Mouse (Mus musculus) lung, embryonic 14.5 days (tissue): ENCODE measurements around the gene Castor2. TPM values are rescaled to one million over a fixed set of nuclear protein-coding genes. Genes with fewer than 3 reads are reported as not detected.

Experiments
- ATAC-seq: fragments of 200-750 bp; cut with Nextera tagmentation; 2 replicates; pipeline ENCODE4 v1.8.0; 2017; ENCODE audit warnings: mild to moderate bottlenecking, moderate TSS enrichment, moderate library complexity; ENCODE audit not compliant: insufficient read depth
- DNase-seq: peaks from one replicate; pipeline ENCODE4 v3.0.0-alpha.2; 2015
- H3K27ac ChIP-seq: fragments of 300-500 bp; sonication (generic); 2 replicates; pipeline ENCODE4 v1.5.1; 2014; ENCODE audit warnings: low read depth, mild to moderate bottlenecking, moderate library complexity
- H3K27me3 ChIP-seq: fragments of 300-500 bp; sonication (generic); 2 replicates; pipeline ENCODE4 v1.6.1; 2014; ENCODE audit warnings: low read length, control low read depth; ENCODE audit not compliant: insufficient read depth
- H3K36me3 ChIP-seq: fragments of 300-500 bp; sonication (generic); 2 replicates; pipeline ENCODE4 v1.6.1; 2014; ENCODE audit warnings: control low read depth; ENCODE audit not compliant: insufficient read depth
- H3K4me1 ChIP-seq: fragments of 300-500 bp; sonication (generic); 2 replicates; pipeline ENCODE4 v1.6.1; 2014; ENCODE audit warnings: antibody characterized with exemption, control low read depth; ENCODE audit not compliant: insufficient read depth
- H3K4me2 ChIP-seq: fragments of 300-500 bp; sonication (generic); 2 replicates; pipeline ENCODE4 v1.6.1; 2014; ENCODE audit warnings: mild to moderate bottlenecking
- H3K4me3 ChIP-seq: fragments of 300-500 bp; sonication (generic); 2 replicates; pipeline ENCODE4 v1.5.1; 2014; ENCODE audit warnings: low read depth, low read length
- H3K9ac ChIP-seq: fragments of 300-500 bp; sonication (generic); 2 replicates; pipeline ENCODE4 v1.6.1; 2014
- H3K9me3 ChIP-seq: fragments of 300-500 bp; sonication (generic); 2 replicates; pipeline ENCODE4 v1.6.1; 2016; ENCODE audit warnings: low read depth, low read length, control low read depth
- CTCF ChIP-seq: IDR thresholded peaks from 2 replicates; pipeline ENCODE4 v1.5.1; 2016; ENCODE audit warnings: antibody characterized with exemption, low read depth
- WGBS: fragments of 180-500 bp; shearing (Covaris S2); extraction: QIAGEN DNeasy Blood & Tissue Kit; methylation state at CpG from one replicate; pipeline ENCODE4 v1.1.7; 2014; 5-methylcytosine and 5-hydroxymethylcytosine counted together
- polyA plus RNA-seq: library from polyadenylated mRNA; unstranded; fragments of >200 nt; fragmentation: Nextera tagmentation; extraction: Ambion mirVana; gene quantifications from 2 replicates; pipeline ENCODE4 v1.2.1, GENCODE M21; 2014

Castor2 gene
- polyA plus RNA-seq, 1 experiment from 2014 or later = 4.9 TPM

- DNase-seq = peak; percentile 39
Observed at GRCm38 (mm10) chr5:134101883-134102282, 2.4 kb downstream of the Castor2 start.

DNA sequence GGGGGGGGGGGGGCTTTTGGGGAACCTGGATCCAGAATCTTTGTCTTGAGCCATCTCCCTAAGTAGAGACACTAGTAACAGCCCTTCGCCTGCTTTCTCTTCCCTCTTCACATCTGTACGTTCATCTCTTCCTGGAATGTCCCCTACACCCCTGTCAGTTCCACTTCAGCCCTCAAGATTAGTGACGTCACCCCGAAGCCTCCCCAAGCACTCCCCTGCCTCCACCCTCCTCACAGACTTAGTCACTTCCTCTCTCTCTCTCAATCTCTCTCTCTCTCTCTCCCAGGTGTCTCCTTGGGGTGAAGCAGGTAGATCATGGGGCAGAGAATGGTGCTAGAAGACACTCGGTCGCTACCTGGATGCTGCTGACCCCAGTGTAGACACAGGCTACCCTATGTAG is 3.2 kb downstream of the Castor2 start:
- WGBS = 43% methylated on average over 6 of the region's 6 CpGs
- no peak overlapping the region for H3K4me2 ChIP-seq
- no peak for DNase-seq

More at GRCm38 (mm10) chr5:134101883-134102282, 2.4 kb downstream of the Castor2 start:
- H3K4me1 ChIP-seq = no peaks in the 10 kb centered on the region; the same call in 1 of the 2 replicates
- H3K36me3 ChIP-seq = no peaks in the 10 kb centered on the region
- no peak for TF ChIP-seq CTCF
- H3K9ac ChIP-seq = no peak overlapping the region
- no peak overlapping the region for H3K27ac ChIP-seq
- H3K9me3 ChIP-seq = no peaks in the 10 kb centered on the region
- ATAC-seq = no peak
- no peak overlapping the region for H3K4me3 ChIP-seq
- H3K4me2 ChIP-seq = no peak overlapping the region
- no peaks in the 10 kb centered on the region for H3K27me3 ChIP-seq
- WGBS = 29% methylated on average over 5 of the region's 5 CpGs

GRCm38 (mm10) chr5:134105829-134106228 is 6.3 kb downstream of the Castor2 start:
- no peak for TF ChIP-seq CTCF
- H3K27me3 ChIP-seq = no peaks in the 10 kb centered on the region
- H3K4me3 ChIP-seq = no peak overlapping the region
- no peaks in the 10 kb centered on the region; the same call in 1 of the 2 replicates for H3K4me1 ChIP-seq
- ATAC-seq (peak; percentile 45; the same call in 1 of the 2 replicates), DNase-seq (peak; percentile 52)
- H3K9me3 ChIP-seq = no peaks in the 10 kb centered on the region
- no peak overlapping the region for H3K27ac ChIP-seq
- H3K4me2 ChIP-seq = no peak overlapping the region
- no peaks in the 10 kb centered on the region for H3K36me3 ChIP-seq
- H3K9ac ChIP-seq = no peak overlapping the region
- 63% methylated on average over 8 of the region's 8 CpGs for WGBS

More for the DNA sequence above, 3.2 kb downstream of the Castor2 start:
- no peaks in the 10 kb centered on the region for H3K27me3 ChIP-seq
- no peaks in the 10 kb centered on the region for H3K9me3 ChIP-seq
- no peak overlapping the region for H3K27ac ChIP-seq
- H3K4me3 ChIP-seq = no peak overlapping the region
- H3K9ac ChIP-seq = no peak overlapping the region
- ATAC-seq = no peak
- no peaks in the 10 kb centered on the region; the same call in 1 of the 2 replicates for H3K4me1 ChIP-seq
- no peaks in the 10 kb centered on the region for H3K36me3 ChIP-seq
- TF ChIP-seq CTCF = no peak

- Histone ChIP-seq H3K4me3 (no peak overlapping the region), H3K36me3 (no peaks in the 10 kb centered on the region), H3K9me3 (no peaks in the 10 kb centered on the region), H3K4me2 (no peak overlapping the region), H3K27me3 (no peaks in the 10 kb centered on the region), H3K27ac (no peak overlapping the region), H3K9ac (no peak overlapping the region), H3K4me1 (peaks cover 4% of the 10 kb centered on the region; the same call in 1 of the 2 replicates)
- WGBS = 74% methylated on average over 5 of the region's 5 CpGs
- no peak for DNase-seq
- TF ChIP-seq CTCF = no peak
- no peak for ATAC-seq
Observed at GRCm38 (mm10) chr5:134114981-134115380, 15.5 kb downstream of the Castor2 start.

GRCm38 (mm10) chr5:134115639-134116259 is 16.2 kb downstream of the Castor2 start:
- Histone ChIP-seq H3K9me3 (no peaks in the 10 kb centered on the region), H3K27me3 (no peaks in the 10 kb centered on the region), H3K36me3 (no peaks in the 10 kb centered on the region), H3K4me2 (no peak overlapping the region), H3K4me3 (no peak overlapping the region), H3K4me1 (peaks cover 4% of the 10 kb centered on the region; the same call in 1 of the 2 replicates), H3K27ac (no peak overlapping the region), H3K9ac (no peak overlapping the region)
- TF ChIP-seq CTCF = no peak
- no peak for DNase-seq
- ATAC-seq = no peak
- 87% methylated on average over 7 of the region's 7 CpGs for WGBS

DNA sequence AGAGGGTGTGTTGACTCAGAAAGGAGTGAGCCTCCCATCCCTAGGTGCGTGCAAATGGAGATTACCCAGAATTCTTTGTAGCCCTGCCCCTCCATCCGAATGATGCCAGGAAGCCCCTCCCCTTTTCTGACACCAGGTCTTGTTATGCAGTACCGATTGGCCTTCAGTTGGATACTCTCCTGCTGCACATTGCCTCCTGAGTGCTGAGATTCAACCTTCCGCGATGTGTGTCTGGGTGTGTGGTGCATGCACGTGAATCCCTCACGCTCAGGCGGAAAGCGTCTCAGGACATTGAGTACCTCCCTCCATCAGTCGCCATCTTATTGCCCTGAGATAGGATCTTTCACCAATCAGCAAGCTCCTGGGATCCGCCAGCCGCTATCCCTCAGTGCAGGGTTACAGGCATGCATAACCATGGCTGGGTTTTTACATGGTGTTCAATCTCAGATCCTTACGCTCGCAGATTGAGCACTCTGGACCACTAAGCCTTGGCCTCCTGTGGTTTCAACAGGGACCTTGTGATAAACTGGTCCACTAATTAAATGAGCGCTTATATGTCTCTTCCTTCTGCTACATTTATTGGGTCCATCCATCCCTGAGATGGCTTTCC is 19.4 kb downstream of the Castor2 start:
- Histone ChIP-seq H3K4me3 (no peak overlapping the region), H3K9me3 (no peaks in the 10 kb centered on the region), H3K27me3 (no peaks in the 10 kb centered on the region), H3K4me1 (peaks cover 4% of the 10 kb centered on the region; the same call in 1 of the 2 replicates), H3K36me3 (no peaks in the 10 kb centered on the region), H3K9ac (no peak overlapping the region), H3K4me2 (no peak overlapping the region), H3K27ac (no peak overlapping the region)
- DNase-seq (no peak), ATAC-seq (0 out of 2 replicates have a peak, but pooled peaks have one; percentile 33)
- no peak for TF ChIP-seq CTCF
- WGBS = 84% methylated on average over 15 of the region's 15 CpGs

GRCm38 (mm10) chr5:134119481-134120120 is 20.1 kb downstream of the Castor2 start:
- 39% methylated on average over 10 of the region's 10 CpGs for WGBS
- Histone ChIP-seq H3K4me2 (no peak overlapping the region), H3K4me1 (peaks cover 4% of the 10 kb centered on the region; the same call in 1 of the 2 replicates), H3K9me3 (no peaks in the 10 kb centered on the region), H3K27me3 (no peaks in the 10 kb centered on the region), H3K27ac (no peak overlapping the region), H3K9ac (no peak overlapping the region), H3K36me3 (no peaks in the 10 kb centered on the region), H3K4me3 (no peak overlapping the region)
- DNase-seq (no peak), ATAC-seq (no peak)
- no peak for TF ChIP-seq CTCF
